Mouse (Mus musculus) forebrain, embryonic 13.5 days (tissue): ENCODE measurements around the gene Rorb. TPM values are rescaled to one million over a fixed set of nuclear protein-coding genes. Genes with fewer than 3 reads are reported as not detected.

Source experiments
- ATAC-seq: fragments of 200-750 bp; cut with Nextera tagmentation; 2 replicates; pipeline ENCODE4 v1.8.0; 2017
- H3K27ac ChIP-seq: fragments of 300-500 bp; sonication (generic); 2 replicates; pipeline ENCODE4 v1.5.1; 2015; ENCODE audit warnings: inconsistent platforms, mild to moderate bottlenecking, moderate library complexity
- H3K27me3 ChIP-seq: fragments of 300-500 bp; sonication (generic); 2 replicates; pipeline ENCODE4 v1.6.1; 2015; ENCODE audit warnings: mild to moderate bottlenecking, inconsistent platforms
- H3K36me3 ChIP-seq: fragments of 300-500 bp; sonication (generic); 2 replicates; pipeline ENCODE4 v1.6.1; 2015; ENCODE audit warnings: mild to moderate bottlenecking, inconsistent platforms; ENCODE audit not compliant: poor library complexity, severe bottlenecking
- H3K4me1 ChIP-seq: fragments of 300-500 bp; sonication (generic); 2 replicates; pipeline ENCODE4 v1.6.1; 2015; ENCODE audit warnings: inconsistent platforms
- H3K4me2 ChIP-seq: fragments of 300-500 bp; sonication (generic); 2 replicates; pipeline ENCODE4 v1.6.1; 2015; ENCODE audit warnings: inconsistent platforms, mild to moderate bottlenecking, moderate library complexity
- H3K4me3 ChIP-seq: fragments of 300-500 bp; sonication (generic); 2 replicates; pipeline ENCODE4 v1.5.1; 2015; ENCODE audit warnings: mild to moderate bottlenecking, inconsistent platforms
- H3K9ac ChIP-seq: fragments of 300-500 bp; sonication (generic); 2 replicates; pipeline ENCODE4 v1.6.1; 2015; ENCODE audit warnings: mild to moderate bottlenecking, inconsistent platforms
- H3K9me3 ChIP-seq: fragments of 300-500 bp; sonication (generic); replicated peaks from 2 replicates; pipeline ENCODE4 v1.6.1; 2016; ENCODE audit warnings: inconsistent platforms
- WGBS: fragments of 180-500 bp; shearing (Covaris S2); methylation state at CpG from one replicate; pipeline ENCODE4 v1.1.7; 2015; 5-methylcytosine and 5-hydroxymethylcytosine counted together
- polyA plus RNA-seq: library from polyadenylated mRNA; unstranded; fragments of >200 nt; fragmentation: Nextera tagmentation; extraction: Ambion mirVana; gene quantifications from 2 replicates; pipeline ENCODE4 v1.2.1, GENCODE M21; 2015

Rorb gene
- polyA plus RNA-seq, 1 experiment from 2014 or later = 7.7 TPM

DNA sequence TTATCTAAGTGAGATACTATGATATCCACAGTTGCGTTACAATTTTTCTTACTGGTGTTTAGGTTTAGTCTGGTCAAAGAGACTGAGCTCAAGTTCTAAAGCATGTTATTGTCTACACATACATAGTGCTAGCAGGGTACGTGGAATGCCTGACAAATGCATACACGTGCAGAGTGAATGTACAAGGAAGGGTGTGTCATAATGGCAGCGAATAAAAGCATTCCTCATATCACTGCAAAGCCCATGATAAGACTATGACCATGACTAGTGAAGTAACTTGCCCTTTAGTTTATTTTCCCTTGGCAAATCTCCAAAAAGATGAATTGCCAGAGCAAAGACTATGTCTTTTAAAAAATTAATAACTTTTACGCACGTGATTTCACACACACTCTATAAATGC lies 13.8 kb downstream of the Rorb start:
- no peak overlapping the region for H3K27ac ChIP-seq
- H3K4me1 ChIP-seq = no peaks in the 10 kb centered on the region
- H3K4me3 ChIP-seq = no peak overlapping the region
- WGBS = 93% methylated on average over 6 of the region's 6 CpGs
- no peak for ATAC-seq
- no peak overlapping the region for H3K9ac ChIP-seq
- no peaks in the 10 kb centered on the region for H3K27me3 ChIP-seq
- no peaks in the 10 kb centered on the region for H3K9me3 ChIP-seq
- no peaks in the 10 kb centered on the region for H3K36me3 ChIP-seq
- no peak overlapping the region for H3K4me2 ChIP-seq

DNA sequence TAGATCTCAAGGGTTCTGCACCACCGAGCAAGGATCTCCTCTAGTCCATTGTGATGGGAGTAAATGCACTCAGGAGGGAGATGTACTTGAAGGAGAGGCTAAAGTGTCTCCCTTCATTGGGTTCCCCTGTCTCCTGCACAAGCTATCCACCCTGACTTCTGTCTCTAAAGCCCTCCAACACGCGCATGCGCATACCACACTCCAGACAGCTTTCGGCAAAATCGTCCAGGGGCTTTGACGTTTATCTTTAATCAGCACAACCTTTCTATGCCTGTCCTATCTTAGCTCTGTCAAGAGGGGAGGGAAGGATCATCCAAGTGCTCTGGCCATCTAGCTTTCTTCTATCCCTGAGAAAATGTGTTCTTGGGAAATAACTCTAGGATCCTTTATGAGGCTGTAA lies 21.6 kb downstream of the Rorb start:
- no peaks in the 10 kb centered on the region for H3K36me3 ChIP-seq
- H3K9me3 ChIP-seq = no peaks in the 10 kb centered on the region
- H3K27me3 ChIP-seq = no peaks in the 10 kb centered on the region
- 77% methylated on average over 7 of the region's 7 CpGs for WGBS
- H3K4me1 ChIP-seq = no peaks in the 10 kb centered on the region
- no peak overlapping the region for H3K4me2 ChIP-seq
- no peak overlapping the region for H3K9ac ChIP-seq
- no peak for ATAC-seq
- H3K4me3 ChIP-seq = no peak overlapping the region
- H3K27ac ChIP-seq = no peak overlapping the region

DNA sequence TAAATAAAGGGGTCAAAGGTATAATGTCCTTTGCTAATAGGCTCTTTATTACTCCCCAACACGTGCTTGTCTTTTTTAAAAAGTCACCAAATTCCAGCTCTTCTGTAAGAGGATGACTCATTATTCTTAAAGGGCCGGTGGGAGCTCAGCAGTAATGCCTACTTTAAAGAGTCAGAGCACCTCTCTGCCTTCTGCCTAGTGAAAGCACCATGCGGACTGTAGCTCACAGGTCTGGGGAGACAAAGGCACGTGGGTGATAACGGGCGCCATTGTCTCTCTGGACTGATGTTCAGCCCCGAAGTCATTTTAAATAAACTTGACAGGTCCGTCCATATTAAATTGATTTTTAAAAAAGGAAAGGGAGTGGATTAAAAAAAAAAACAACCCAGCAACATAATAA lies 33.1 kb downstream of the Rorb start:
- Histone ChIP-seq H3K27ac (no peak overlapping the region), H3K4me2 (no peak overlapping the region), H3K4me3 (no peak overlapping the region), H3K36me3 (no peaks in the 10 kb centered on the region), H3K9me3 (no peaks in the 10 kb centered on the region), H3K9ac (no peak overlapping the region), H3K27me3 (no peaks in the 10 kb centered on the region), H3K4me1 (no peaks in the 10 kb centered on the region)
- no peak for ATAC-seq
- WGBS = 62% methylated on average over 8 of the region's 8 CpGs

DNA sequence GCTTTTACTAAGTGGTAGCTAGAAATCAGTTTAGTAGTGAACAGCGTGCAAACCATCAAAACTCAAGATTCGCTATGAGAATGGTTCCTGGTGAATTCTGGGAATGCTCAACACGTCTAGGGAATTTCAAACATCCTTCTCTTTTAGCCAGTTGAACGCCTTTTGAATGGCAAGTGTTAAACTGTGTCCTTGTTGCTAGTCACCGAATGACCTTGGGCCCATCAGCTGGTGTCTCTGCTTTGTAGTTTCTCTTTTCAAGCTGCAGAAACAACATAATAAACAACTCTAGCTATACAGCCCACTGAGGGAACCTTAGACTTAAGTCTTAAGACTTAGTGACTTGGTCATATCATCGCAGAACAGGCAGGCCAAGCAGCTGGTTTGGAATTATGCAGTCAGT lies 36.2 kb downstream of the Rorb start:
- ATAC-seq = no peak
- H3K27ac ChIP-seq = no peak overlapping the region
- H3K4me2 ChIP-seq = no peak overlapping the region
- H3K36me3 ChIP-seq = no peaks in the 10 kb centered on the region
- no peak overlapping the region for H3K4me3 ChIP-seq
- 85% methylated on average over 6 of the region's 6 CpGs for WGBS
- H3K4me1 ChIP-seq = no peaks in the 10 kb centered on the region
- no peak overlapping the region for H3K9ac ChIP-seq
- no peaks in the 10 kb centered on the region for H3K27me3 ChIP-seq
- no peaks in the 10 kb centered on the region for H3K9me3 ChIP-seq

DNA sequence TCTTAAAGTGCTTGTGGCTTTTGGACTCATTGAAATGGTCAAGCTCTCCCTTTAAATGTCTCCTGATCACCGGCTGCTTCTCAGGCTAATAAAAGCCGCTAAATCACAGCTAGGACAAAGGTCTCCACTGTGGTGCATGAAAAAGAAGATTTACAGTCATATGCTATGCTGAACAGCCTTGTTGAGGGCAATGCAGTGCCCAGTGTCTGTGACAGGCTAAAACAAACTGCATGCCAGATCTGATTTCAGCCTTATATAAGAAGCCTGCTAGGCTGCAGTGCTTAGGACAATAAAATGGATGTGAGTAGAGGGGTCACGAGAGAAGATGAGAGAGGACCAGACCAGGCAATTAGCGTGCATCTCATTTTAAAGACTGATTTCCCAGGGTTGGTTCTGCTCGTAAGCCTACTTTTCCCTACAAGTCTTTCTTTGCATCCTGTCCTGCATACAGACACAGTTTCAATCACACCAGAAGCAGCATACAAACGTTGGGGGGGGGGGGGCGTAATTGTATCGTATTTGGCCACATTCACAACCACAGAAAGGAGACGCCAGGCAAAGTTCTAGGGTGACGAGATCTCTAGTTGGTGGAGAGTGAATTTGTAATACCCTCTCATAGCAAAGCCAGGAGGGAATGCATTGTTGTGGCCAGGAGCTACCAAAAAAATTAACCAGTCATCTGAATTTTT lies 52.1 kb downstream of the Rorb start:
- Histone ChIP-seq H3K4me3 (no peak overlapping the region), H3K4me1 (peaks cover 19% of the 10 kb centered on the region), H3K27ac (peak overlapping the region; percentile 53), H3K36me3 (no peaks in the 10 kb centered on the region), H3K9ac (no peak overlapping the region), H3K9me3 (no peaks in the 10 kb centered on the region), H3K27me3 (no peaks in the 10 kb centered on the region), H3K4me2 (peak overlapping the region; percentile 38)
- peak; percentile 79 for ATAC-seq
- whole genome bisulfite sequencing = 30% methylated on average over 10 of the region's 10 CpGs

DNA sequence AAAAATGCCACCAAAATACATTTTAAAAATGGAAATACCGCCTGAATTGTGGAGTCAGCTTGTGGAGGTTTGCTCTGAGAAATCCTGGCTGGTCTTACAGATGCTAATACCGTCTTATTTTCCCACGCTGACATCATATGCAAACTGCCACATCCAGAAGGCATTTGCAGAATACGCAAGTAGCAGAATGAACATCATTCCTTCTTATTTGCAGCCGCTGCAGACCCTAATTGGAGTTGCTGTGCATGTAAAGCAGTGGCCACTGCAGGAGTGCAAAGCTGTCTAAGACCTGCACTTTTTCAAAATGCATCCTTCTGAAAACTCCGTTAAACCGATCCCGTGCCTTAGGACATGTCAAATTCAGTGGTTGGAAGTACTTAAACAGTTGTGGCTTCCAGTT lies 52.8 kb downstream of the Rorb start:
- H3K4me1 ChIP-seq = peaks cover 19% of the 10 kb centered on the region
- H3K36me3 ChIP-seq = no peaks in the 10 kb centered on the region
- peak overlapping the region; percentile 38 for H3K4me2 ChIP-seq
- H3K4me3 ChIP-seq = no peak overlapping the region
- 51% methylated on average over 8 of the region's 8 CpGs for WGBS
- peak overlapping the region; percentile 53; the same call in 1 of the 2 replicates for H3K27ac ChIP-seq
- H3K9me3 ChIP-seq = no peaks in the 10 kb centered on the region
- H3K9ac ChIP-seq = no peak overlapping the region
- ATAC-seq = peak; percentile 75; the same call in 1 of the 2 replicates
- no peaks in the 10 kb centered on the region for H3K27me3 ChIP-seq

DNA sequence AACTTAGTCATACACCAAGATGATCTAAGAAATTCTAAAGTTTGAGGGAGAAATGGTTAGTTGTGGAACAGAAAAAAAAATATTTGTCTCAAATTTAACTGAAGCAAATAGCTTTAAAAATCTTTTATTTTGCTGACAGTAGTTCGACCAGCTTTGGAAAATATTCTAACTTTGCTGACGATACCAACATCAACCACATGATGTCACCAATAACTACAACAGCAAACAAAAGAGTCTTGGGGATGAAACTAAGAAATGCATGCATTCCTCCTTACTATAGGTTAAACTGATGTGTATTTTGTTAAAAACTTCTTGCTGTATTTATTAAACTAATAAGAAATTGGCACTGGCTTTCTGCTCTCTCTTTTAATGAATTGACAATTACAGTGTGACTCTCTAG lies 67.9 kb downstream of the Rorb start:
- H3K9ac ChIP-seq = no peak overlapping the region
- ATAC-seq = no peak
- no peaks in the 10 kb centered on the region for H3K27me3 ChIP-seq
- H3K4me3 ChIP-seq = no peak overlapping the region
- H3K9me3 ChIP-seq = no peaks in the 10 kb centered on the region
- peaks cover 21% of the 10 kb centered on the region for H3K4me1 ChIP-seq
- WGBS = 36% methylated on average over 2 of the region's 2 CpGs
- no peak overlapping the region for H3K27ac ChIP-seq
- no peaks in the 10 kb centered on the region for H3K36me3 ChIP-seq
- H3K4me2 ChIP-seq = no peak overlapping the region

DNA sequence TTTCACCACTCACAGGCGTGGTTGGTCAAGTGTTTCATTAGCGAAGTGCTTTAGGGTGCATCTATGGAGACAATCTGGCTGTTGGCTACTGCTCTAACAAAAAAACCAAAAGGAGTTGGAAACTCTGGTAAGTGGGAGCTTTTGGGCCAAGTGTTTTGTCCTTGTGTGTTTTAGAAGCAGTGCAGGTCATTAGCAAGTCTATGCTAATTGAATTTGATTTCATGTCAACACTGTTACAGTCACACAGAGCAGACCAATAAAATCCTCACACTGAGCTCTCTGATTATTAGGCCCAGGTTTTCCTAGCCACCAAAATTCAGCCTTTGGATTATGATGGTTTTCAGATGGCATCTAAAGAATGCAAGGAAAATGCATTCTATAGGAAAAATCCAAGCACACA lies 70.2 kb downstream of the Rorb start:
- Histone ChIP-seq H3K4me3 (no peak overlapping the region), H3K36me3 (no peaks in the 10 kb centered on the region), H3K9me3 (no peaks in the 10 kb centered on the region), H3K4me1 (peaks cover 21% of the 10 kb centered on the region), H3K4me2 (no peak overlapping the region), H3K27ac (no peak overlapping the region), H3K9ac (no peak overlapping the region), H3K27me3 (no peaks in the 10 kb centered on the region)
- WGBS = 56% methylated on average over 2 of the region's 2 CpGs
- ATAC-seq = 0 out of 2 replicates have a peak, but pooled peaks have one; percentile 25

DNA sequence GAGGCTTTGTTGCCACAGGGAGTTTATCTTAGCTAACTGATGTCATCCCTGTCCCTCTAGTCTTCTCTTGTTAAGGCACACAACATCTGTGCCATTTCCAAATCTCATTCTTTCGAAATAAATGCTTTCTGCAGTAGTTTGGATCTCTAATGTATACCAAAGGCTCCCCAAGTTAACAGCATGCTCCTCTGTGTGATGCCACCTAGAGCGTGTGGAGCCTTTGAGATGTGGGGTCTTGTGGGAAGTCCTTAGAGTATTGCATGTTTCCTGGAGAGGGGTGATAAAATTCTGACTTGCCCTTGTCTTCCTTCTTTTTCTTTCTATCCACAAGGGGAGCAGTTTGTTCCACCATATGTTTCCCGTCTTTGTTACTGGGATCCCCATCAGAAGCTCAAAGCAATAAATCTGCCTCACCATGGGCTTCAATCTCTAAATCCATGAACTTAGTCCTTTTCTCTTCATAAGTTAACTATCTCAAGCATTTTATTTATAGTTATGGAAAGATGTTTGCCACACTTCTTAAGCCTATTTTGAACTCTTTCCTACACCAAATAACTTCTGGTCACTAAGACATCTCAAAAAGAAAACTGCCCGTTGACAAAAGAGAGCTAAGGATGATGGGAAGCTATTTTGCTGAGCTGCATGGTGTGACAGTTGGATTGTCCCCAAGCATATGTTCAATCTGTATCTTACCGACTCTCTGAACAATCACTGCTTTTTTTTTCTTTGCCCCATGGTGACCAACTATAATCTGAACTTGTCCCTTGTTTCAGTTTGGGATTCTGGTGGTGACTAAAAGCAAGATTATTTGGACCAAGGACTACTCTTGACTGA lies 76.3 kb downstream of the Rorb start:
- H3K27me3 ChIP-seq = no peaks in the 10 kb centered on the region
- no peaks in the 10 kb centered on the region for H3K36me3 ChIP-seq
- 91% methylated on average over 5 of the region's 5 CpGs for WGBS
- no peaks in the 10 kb centered on the region for H3K9me3 ChIP-seq
- H3K27ac ChIP-seq = no peak overlapping the region
- no peaks in the 10 kb centered on the region for H3K4me1 ChIP-seq
- H3K4me3 ChIP-seq = no peak overlapping the region
- no peak for ATAC-seq
- H3K4me2 ChIP-seq = no peak overlapping the region
- H3K9ac ChIP-seq = no peak overlapping the region

DNA sequence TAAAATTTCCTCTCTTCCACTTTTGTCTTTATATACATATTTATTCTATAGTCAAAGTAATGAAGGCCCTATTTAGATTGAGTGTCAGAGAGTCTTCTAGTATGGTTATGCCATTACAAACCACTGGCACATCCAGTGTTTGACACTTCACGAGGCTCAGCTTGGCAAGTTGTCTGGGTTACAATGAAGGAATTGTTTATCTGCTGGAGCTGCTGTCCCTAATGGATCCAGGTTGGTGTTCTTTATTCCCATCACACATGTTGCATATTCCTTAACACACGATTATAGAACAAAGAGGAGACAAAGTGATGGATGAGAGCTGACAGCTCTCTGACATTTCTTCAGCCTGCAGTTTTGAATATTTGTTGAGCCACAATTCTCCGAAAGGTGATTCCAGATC lies 77.0 kb downstream of the Rorb start:
- no peaks in the 10 kb centered on the region for H3K4me1 ChIP-seq
- WGBS = 76% methylated on average over 3 of the region's 3 CpGs
- H3K4me3 ChIP-seq = no peak overlapping the region
- no peak for ATAC-seq
- no peak overlapping the region for H3K9ac ChIP-seq
- no peak overlapping the region for H3K27ac ChIP-seq
- H3K4me2 ChIP-seq = no peak overlapping the region
- H3K9me3 ChIP-seq = no peaks in the 10 kb centered on the region
- H3K27me3 ChIP-seq = no peaks in the 10 kb centered on the region
- H3K36me3 ChIP-seq = no peaks in the 10 kb centered on the region

DNA sequence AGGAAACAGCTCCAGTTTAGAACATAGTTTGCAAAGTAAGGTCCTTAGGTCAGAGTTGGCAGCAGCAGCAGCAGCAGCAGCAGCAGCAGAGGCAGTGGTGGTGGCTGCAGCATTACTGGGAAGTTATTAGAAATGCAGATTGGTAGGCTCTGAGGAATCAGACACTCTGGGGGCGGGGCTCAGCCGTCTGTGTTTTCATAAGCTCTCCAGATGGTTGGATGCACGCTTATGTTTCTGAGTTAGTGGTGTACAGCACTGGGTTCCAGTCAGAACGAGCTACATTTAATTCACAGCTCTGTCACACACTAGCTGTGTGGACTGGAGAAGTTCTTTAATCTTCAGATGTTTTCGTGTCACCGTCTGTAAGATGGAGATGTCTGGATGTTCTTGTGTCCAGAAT lies 105.9 kb downstream of the Rorb start:
- Histone ChIP-seq H3K4me2 (no peak overlapping the region), H3K36me3 (no peaks in the 10 kb centered on the region), H3K27ac (peak overlapping the region; percentile 49; the same call in 1 of the 2 replicates), H3K27me3 (no peaks in the 10 kb centered on the region), H3K9me3 (no peaks in the 10 kb centered on the region), H3K4me1 (peaks cover 29% of the 10 kb centered on the region), H3K9ac (no peak overlapping the region), H3K4me3 (no peak overlapping the region)
- 41% methylated on average over 6 of the region's 6 CpGs for WGBS
- ATAC-seq = peak; percentile 98

DNA sequence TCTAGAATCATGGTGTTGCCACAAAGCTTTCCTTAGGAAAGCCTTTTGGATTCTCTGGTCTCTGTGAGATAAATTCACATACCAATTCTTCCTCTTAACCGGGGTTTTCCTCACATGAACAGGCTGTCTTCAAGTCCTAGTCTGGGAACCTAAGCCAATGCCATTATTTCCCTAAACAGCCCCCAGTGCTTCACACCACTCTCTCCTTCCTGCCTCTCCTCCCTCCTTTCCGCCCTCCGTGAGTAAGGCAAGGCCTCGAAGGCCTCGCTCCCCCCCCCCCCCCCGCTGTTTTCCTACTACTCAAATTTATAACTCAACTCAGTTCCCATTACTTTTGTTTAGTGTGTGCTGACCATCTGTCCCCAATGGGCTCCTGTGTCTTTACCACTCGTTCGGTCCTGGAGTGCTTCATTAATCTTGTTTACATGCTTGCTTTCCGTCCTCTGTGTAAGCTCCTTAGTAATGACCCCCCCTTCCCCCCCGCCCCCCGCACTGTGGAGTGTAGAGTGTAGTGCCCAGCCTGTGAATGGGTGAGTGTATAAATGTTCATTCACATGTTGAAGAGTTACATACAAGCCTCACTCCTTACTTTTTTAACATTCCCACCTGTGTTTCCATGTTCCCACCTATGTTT lies 106.9 kb downstream of the Rorb start:
- ATAC-seq = peak; percentile 75
- no peak overlapping the region for H3K4me2 ChIP-seq
- 45% methylated on average over 9 of the region's 11 CpGs for WGBS

More for the DNA sequence above, 106.9 kb downstream of the Rorb start:
- no peaks in the 10 kb centered on the region for H3K36me3 ChIP-seq
- no peaks in the 10 kb centered on the region for H3K9me3 ChIP-seq
- H3K4me3 ChIP-seq = no peak overlapping the region
- no peak overlapping the region for H3K9ac ChIP-seq
- H3K4me1 ChIP-seq = peaks cover 29% of the 10 kb centered on the region
- no peak overlapping the region for H3K27ac ChIP-seq
- no peaks in the 10 kb centered on the region for H3K27me3 ChIP-seq
